Mouse (Mus musculus): ENCODE results near the gene Spata33. TPM values are rescaled to one million over a fixed set of nuclear protein-coding genes. Genes with fewer than 3 reads are reported as not detected.
"Not testable (repeated sequence)": the region's sequence is repeated elsewhere in the genome, so short reads cannot be mapped to it uniquely, and the experiment has no call there.

Gene Spata33
- 0.18 and 0.37 TPM in 2 replicates for polyA plus RNA-seq (2015; fragmentation: Nextera tagmentation; extraction: Ambion mirVana)

DNA sequence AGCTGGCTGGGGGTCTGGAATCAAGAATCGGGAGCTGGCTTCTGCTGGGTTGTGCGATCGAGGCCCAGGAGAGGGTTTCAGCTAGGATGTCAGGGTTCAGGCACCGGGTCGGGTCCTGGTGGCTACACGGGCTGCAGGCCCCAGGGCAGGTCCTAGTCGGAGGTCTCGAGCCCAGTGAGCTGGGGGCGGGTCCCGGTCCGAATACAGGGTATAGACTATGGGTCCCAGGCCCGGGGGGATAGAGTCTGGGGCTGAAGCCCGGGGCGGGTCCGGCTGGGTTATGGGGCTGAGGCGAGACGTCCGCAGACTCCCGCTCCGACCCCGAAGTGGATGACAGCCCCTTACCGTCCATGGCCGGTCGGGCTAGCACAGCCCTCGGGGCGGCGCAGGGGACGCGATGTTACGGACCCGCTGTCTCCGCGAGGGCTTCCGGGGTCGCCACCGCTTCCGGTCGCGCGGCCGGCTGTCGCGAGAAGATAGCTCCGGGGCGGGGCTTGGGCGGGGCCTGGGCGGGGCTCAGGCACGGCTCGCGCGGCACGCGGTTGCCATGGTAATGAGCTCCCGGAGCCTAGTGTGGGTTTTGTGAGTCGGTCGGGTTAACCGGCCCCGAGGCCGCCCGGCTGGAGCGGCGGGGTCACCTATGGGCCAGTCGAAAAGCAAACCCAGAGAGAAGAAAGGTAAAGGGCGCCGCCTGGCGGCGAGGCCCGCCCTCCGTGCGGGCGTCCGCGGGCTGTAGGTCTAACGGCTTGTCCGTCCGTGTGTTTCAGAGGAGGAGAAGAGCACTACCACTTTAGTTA, at the start of gene Spata33, which contains the start of gene Chmp1a:
TSS of gene Spata33 (plus strand) at position 512 of the 797 bp plus-strand sequence.
TSS of gene Chmp1a (minus strand) at position 443 of the 797 bp plus-strand sequence.
- peak; percentile 91 for ATAC-seq (ENCODE audit: insufficient read depth)

DNA sequence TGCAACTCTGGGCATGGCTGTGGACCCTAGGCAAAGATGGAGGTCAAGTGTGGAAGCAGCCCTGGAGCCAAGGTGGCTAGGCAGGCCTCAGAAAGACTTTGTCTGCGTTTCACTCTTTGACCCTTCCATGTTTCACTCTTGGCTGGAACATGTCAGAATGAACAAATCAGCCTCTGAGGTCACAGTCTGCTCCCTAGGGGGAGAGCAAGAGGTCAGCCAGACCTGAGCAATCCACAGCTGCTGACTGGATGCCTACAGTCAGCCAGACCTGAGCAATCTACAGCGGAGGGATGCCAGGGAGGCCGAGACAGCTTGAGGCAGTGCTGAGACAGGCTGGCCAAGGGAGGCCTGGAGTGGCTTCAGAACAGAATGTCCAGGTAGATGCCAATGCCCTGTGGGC, 31.2 kb upstream of the Spata33 start:
- 0 out of 2 replicates have a peak, but pooled peaks cover 3% of the 10 kb centered on the region for H3K9me3 ChIP-seq (replicated peaks)
- ATAC-seq (ENCODE audit: insufficient read depth): peak; percentile 37; the same call in 1 of the 2 replicates
- 0 out of 2 replicates have a peak, but pooled peaks cover 4% of the 10 kb centered on the region for H3K4me1 ChIP-seq (replicated peaks)
- no peak overlapping the region for H3K4me3 ChIP-seq (replicated peaks)
- H3K27ac ChIP-seq (replicated peaks): peak overlapping the region; percentile 53; the same call in 1 of the 2 replicates
- WGBS (ENCODE audit: insufficient replicate concordance): 47% methylated on average over 3 of the region's 3 CpGs
- H3K27me3 ChIP-seq: peaks cover 10% of the 10 kb centered on the region
- no peak overlapping the region for H3K9ac ChIP-seq
- H3K36me3 ChIP-seq (replicated peaks): no peaks in the 10 kb centered on the region
- no peak overlapping the region for H3K4me2 ChIP-seq

More for the DNA sequence above, at the start of gene Spata33, which contains the start of gene Chmp1a:
- peak within 1 kb of the TSS; percentile 81 for H3K4me3 ChIP-seq (replicated peaks)
- H3K27me3 ChIP-seq: peaks cover 8% of the 10 kb centered on the region; the same call in 1 of the 2 replicates
- 1% methylated on average over 74 of the region's 76 CpGs for WGBS (ENCODE audit: insufficient replicate concordance)
- H3K36me3 ChIP-seq (replicated peaks): peaks cover 28% of the 10 kb centered on the region
- peaks cover 29% of the 10 kb centered on the region for H3K4me1 ChIP-seq (replicated peaks)
- H3K9me3 ChIP-seq (replicated peaks): no peaks in the 10 kb centered on the region
- H3K4me2 ChIP-seq: peak within 1 kb of the TSS; percentile 91
- H3K27ac ChIP-seq (replicated peaks): peak within 1 kb of the TSS; percentile 78
- H3K9ac ChIP-seq: peak within 1 kb of the TSS; percentile 90

DNA sequence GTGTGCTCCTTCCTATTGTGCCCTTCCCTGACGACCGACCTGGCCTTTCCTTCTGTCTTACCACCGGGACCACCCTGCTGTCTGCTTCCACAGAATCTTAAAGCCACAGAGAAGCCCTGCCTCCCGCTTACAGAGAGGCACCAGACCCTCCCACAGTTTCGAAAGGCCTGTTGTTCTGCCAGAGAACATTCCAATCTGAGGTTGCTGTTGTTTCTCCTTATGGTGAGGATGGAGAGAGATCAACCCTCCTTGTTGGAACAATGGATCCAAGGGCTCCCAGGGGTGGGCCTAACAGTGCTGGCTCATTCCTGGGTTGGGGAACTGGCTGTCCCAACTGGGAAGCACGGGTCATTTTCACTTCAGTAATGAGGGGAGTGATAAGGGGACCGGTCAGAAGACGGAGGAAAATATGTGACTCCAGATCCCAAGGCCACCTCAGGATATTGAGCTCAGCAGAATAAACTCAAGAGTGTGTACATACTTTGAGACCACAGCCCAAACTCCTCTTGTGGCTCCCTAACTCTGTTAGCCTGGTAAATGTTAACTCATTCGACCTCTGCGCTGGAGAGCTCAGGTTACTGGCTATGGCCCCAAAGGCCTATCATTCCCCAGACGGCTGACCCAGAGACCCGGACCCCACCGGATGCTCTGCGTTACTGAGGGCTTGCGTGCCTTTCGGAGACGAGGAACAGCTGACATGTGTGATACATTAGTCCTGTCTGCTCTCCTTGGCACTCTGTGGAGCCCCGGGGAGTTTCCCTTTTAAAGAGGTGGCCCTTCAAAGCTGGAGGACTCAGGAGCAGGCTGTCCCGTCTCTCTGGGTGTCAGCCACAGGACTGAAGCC, 26.8 kb upstream of the Spata33 start, which contains the start of gene Dpep1:
TSS of gene Dpep1 (plus strand) at position 677 of the 844 bp plus-strand sequence.
- no peak for ATAC-seq (ENCODE audit: insufficient read depth)
- Histone ChIP-seq H3K36me3 (replicated peaks) (no peaks in the 10 kb centered on the region), H3K27me3 (peaks cover 16% of the 10 kb centered on the region), H3K4me1 (replicated peaks) (peaks cover 27% of the 10 kb centered on the region), H3K27ac (replicated peaks) (no peak within 1 kb of the TSS), H3K4me3 (replicated peaks) (no peak within 1 kb of the TSS), H3K4me2 (no peak within 1 kb of the TSS), H3K9ac (no peak within 1 kb of the TSS), H3K9me3 (replicated peaks) (no peaks in the 10 kb centered on the region)
- 50% methylated on average over 19 of the region's 19 CpGs for WGBS (ENCODE audit: insufficient replicate concordance)

DNA sequence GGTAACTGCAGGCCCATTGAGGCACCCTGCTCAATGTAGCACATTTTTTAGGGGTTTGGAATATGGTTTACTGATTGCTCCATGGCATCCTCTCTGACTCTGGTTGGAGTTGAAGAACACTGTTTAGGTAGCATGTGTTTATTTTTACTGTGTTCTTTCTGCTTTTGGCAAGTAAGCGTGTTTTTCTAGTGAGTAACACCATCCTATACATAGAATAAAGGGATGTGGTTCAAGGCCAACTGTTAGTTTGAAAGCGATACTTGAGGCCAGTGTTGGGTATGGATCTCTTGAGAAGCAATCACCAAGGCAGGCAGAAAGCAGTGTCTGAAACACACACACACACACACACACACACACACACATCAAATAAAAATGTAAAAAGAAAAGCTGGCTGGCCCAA, 24.6 kb upstream of the Spata33 start:
- WGBS (ENCODE audit: insufficient replicate concordance): 68% methylated on average over 2 of the region's 2 CpGs
- H3K9ac ChIP-seq: no peak overlapping the region
- ATAC-seq (ENCODE audit: insufficient read depth): no peak
- H3K4me2 ChIP-seq: no peak overlapping the region
- peaks cover 16% of the 10 kb centered on the region for H3K27me3 ChIP-seq
- no peaks in the 10 kb centered on the region for H3K9me3 ChIP-seq (replicated peaks)
- no peaks in the 10 kb centered on the region for H3K36me3 ChIP-seq (replicated peaks)
- no peak overlapping the region for H3K27ac ChIP-seq (replicated peaks)
- no peak overlapping the region for H3K4me3 ChIP-seq (replicated peaks)
- peaks cover 37% of the 10 kb centered on the region for H3K4me1 ChIP-seq (replicated peaks)

DNA sequence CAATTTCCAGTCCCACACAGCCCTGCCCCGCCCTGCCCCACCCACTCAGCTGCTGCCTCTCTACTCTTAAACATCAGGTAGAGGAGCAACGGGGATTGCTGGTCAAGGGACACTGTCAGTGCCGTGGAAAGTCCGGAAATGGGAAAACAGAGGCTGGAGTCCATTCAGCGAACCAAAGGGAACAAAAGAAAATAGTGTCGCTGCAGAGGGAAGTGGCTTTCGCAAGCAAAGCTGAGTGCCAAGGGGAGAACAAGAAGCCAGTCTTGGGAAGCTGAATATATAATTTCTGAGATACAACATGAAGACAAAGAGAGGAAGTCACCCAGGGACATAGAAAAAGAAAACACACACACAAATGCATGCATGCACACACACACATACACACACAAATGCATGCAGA, 23.8 kb upstream of the Spata33 start:
- 42% methylated on average over 7 of the region's 7 CpGs for WGBS (ENCODE audit: insufficient replicate concordance)
- ATAC-seq (ENCODE audit: insufficient read depth): no peak
- H3K27me3 ChIP-seq: peaks cover 17% of the 10 kb centered on the region
- no peaks in the 10 kb centered on the region for H3K36me3 ChIP-seq (replicated peaks)
- H3K4me2 ChIP-seq: no peak overlapping the region
- H3K9me3 ChIP-seq (replicated peaks): no peaks in the 10 kb centered on the region
- no peak overlapping the region for H3K9ac ChIP-seq
- no peak overlapping the region for H3K27ac ChIP-seq (replicated peaks)
- H3K4me3 ChIP-seq (replicated peaks): no peak overlapping the region
- peaks cover 37% of the 10 kb centered on the region for H3K4me1 ChIP-seq (replicated peaks)

DNA sequence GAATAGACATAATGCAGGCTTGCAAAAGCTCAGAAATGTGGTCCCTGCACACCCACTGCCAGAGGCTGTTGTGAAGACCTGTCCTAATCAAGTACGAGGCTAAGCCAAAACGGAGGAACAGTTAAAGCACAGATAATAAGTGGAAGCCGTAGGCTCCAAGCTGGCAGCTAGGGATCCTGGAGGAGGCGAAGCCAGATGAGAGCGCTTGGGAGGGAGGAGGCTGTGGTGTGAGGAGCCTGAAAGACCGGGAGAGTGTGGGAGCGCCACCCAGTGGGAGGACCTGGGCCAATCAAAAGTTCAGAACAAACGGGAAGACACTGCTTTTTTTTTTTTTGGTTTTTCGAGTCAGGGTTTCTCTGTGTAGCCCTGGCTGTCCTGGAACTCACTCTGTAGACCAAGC, 22.0 kb upstream of the Spata33 start:
- no peak overlapping the region for H3K4me3 ChIP-seq (replicated peaks)
- H3K9me3 ChIP-seq (replicated peaks): no peaks in the 10 kb centered on the region
- no peaks in the 10 kb centered on the region for H3K36me3 ChIP-seq (replicated peaks)
- 3% methylated on average over 9 of the region's 9 CpGs for WGBS (ENCODE audit: insufficient replicate concordance)
- no peak overlapping the region for H3K9ac ChIP-seq
- H3K27ac ChIP-seq (replicated peaks): no peak overlapping the region
- peaks cover 37% of the 10 kb centered on the region for H3K4me1 ChIP-seq (replicated peaks)
- H3K27me3 ChIP-seq: peaks cover 20% of the 10 kb centered on the region
- ATAC-seq (ENCODE audit: insufficient read depth): no peak
- H3K4me2 ChIP-seq: peak overlapping the region; percentile 18; the same call in 1 of the 2 replicates

DNA sequence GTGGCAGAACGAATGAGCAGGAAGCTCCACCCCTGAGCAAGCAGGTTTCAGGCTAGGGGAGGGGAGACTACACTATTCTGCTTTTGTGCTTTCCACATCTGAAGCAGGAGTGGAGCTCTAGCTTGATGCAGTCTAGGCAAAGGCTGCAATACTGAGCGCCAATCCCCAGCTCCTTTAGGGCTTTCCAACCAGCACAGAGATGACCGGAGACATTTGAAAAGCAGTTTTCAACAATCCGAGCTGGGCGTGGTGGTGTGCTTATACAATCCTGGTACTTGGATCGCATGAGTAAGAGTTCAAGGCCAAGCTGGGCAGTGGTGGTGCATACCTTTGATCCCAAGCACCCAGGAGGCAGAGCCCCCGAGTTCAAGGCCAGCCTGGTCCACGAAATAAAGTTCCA, 20.7 kb upstream of the Spata33 start:
- ATAC-seq (ENCODE audit: insufficient read depth): no peak
- WGBS (ENCODE audit: insufficient replicate concordance): 52% methylated on average over 8 of the region's 8 CpGs
- H3K27ac ChIP-seq (replicated peaks): no peak overlapping the region

DNA sequence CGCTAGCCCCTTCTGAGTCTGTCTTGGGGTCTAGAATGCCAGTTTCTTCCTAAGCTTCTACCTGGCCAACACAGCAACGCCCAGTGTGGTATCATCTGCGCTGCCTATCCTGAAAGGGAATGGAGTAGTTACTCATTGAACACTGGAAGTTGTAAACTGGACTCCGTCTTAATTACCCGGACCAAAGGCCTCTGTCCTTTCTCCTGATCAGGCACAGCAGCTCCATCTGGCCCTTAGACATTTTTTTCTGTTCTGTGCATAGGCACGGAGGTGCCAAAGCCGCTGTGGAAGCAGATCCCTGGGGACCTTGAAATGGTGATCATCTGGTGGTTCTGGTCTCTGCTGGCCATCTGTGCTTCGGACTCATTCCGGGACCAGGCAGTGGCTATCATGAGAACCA, 18.9 kb upstream of the Spata33 start:
- Histone ChIP-seq H3K4me2 (no peak overlapping the region), H3K36me3 (replicated peaks) (no peaks in the 10 kb centered on the region), H3K4me3 (replicated peaks) (no peak overlapping the region), H3K27ac (replicated peaks) (no peak overlapping the region), H3K9me3 (replicated peaks) (no peaks in the 10 kb centered on the region), H3K9ac (no peak overlapping the region), H3K27me3 (peaks cover 17% of the 10 kb centered on the region), H3K4me1 (replicated peaks) (peaks cover 43% of the 10 kb centered on the region)
- 77% methylated on average over 9 of the region's 9 CpGs for WGBS (ENCODE audit: insufficient replicate concordance)
- ATAC-seq (ENCODE audit: insufficient read depth): no peak

More for the DNA sequence above, 20.7 kb upstream of the Spata33 start:
- H3K27me3 ChIP-seq: peaks cover 16% of the 10 kb centered on the region
- no peak overlapping the region for H3K4me2 ChIP-seq
- H3K9me3 ChIP-seq (replicated peaks): no peaks in the 10 kb centered on the region
- no peaks in the 10 kb centered on the region for H3K36me3 ChIP-seq (replicated peaks)
- no peak overlapping the region for H3K9ac ChIP-seq
- H3K4me3 ChIP-seq (replicated peaks): no peak overlapping the region
- peaks cover 41% of the 10 kb centered on the region for H3K4me1 ChIP-seq (replicated peaks)

DNA sequence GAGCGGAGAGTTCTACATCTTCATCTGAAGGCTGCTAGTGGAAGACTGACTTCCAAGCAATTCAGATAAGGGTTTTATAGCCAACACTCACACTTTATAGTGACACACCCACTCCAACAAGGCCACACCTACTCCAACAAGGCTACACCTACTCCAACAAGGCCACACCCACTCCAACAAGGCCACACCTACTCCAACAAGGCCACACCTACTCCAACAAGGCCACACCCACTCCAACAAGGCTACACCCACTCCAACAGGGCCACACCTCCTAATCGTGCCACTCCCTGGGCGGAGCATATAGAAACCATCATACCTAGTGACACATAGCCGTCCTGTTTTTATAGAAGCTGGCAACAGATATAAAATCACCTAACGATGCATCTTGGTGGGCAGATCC, 15.6 kb upstream of the Spata33 start:
- peak; percentile 57 for ATAC-seq (ENCODE audit: insufficient read depth)
- not testable (repeated sequence) for H3K9me3 ChIP-seq (replicated peaks); H3K36me3 ChIP-seq (replicated peaks); H3K4me3 ChIP-seq (replicated peaks); H3K9ac ChIP-seq; H3K4me2 ChIP-seq; H3K27ac ChIP-seq (replicated peaks)
- Histone ChIP-seq H3K4me1 (replicated peaks) (peaks cover 17% of the 10 kb centered on the region), H3K27me3 (peaks cover 35% of the 10 kb centered on the region)
- WGBS (ENCODE audit: insufficient replicate concordance): 49% methylated on average over 5 of the region's 5 CpGs

DNA sequence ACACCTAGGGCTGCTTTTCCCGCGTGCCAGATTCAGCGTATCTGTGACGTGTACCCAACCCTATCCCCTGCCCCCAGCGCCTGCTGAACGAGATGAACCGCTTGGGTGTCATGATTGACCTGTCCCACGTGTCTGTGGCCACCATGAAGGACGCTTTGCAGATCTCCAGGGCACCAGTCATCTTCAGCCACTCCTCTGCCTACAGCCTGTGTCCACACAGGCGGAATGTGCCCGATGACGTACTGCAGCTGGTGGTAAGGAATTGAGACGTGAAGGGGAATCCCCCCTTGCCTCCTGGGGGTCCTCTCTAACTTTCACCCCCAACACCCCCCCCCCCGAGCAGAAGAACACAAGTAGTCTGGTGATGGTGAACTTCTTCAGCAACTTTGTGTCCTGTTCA, 12.8 kb upstream of the Spata33 start:
- 57% methylated on average over 14 of the region's 14 CpGs for WGBS (ENCODE audit: insufficient replicate concordance)
- Histone ChIP-seq H3K4me3 (replicated peaks) (no peak overlapping the region), H3K27ac (replicated peaks) (no peak overlapping the region), H3K36me3 (replicated peaks) (peaks cover 4% of the 10 kb centered on the region; the same call in 1 of the 2 replicates), H3K27me3 (peaks cover 23% of the 10 kb centered on the region), H3K9me3 (replicated peaks) (no peaks in the 10 kb centered on the region), H3K4me2 (no peak overlapping the region), H3K9ac (no peak overlapping the region), H3K4me1 (replicated peaks) (peaks cover 16% of the 10 kb centered on the region)
- no peak for ATAC-seq (ENCODE audit: insufficient read depth)

DNA sequence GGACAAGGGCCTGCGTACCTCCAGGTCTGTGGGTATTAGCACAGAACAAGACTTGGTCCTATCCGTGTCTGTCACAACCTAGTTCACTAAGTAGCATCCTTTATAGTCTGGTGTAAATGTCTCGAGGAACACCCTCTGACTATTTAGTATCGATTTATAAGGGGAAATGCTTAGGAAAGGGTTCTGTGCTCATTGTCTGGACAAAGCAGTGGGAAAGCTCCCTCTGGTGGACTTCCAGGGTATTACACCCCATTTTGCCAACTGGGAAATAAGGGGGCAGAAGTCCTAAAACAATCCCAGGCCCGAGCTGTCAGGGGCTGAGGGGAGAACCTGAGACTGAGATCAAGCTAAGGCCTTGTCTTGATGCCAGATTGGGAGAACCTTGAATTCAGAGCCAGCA, 10.3 kb upstream of the Spata33 start:
- WGBS (ENCODE audit: insufficient replicate concordance): 22% methylated on average over 5 of the region's 5 CpGs
- H3K4me1 ChIP-seq (replicated peaks): peaks cover 4% of the 10 kb centered on the region
- no peak overlapping the region for H3K27ac ChIP-seq (replicated peaks)
- H3K9me3 ChIP-seq (replicated peaks): no peaks in the 10 kb centered on the region
- no peak overlapping the region for H3K4me3 ChIP-seq (replicated peaks)
- no peak overlapping the region for H3K4me2 ChIP-seq
- H3K36me3 ChIP-seq (replicated peaks): peaks cover 25% of the 10 kb centered on the region
- peaks cover 22% of the 10 kb centered on the region for H3K27me3 ChIP-seq
- no peak for ATAC-seq (ENCODE audit: insufficient read depth)
- no peak overlapping the region for H3K9ac ChIP-seq

Data from liver, embryonic 15.5 days (tissue).